Mouse (Mus musculus) inflammation-experienced regulatory T-cells, adult 6 months (primary cell): ENCODE measurements around the gene Podnl1. TPM values are rescaled to one million over a fixed set of nuclear protein-coding genes. Genes with fewer than 3 reads are reported as not detected.

ENCODE experiments used
- ATAC-seq: one replicate; pipeline ENCODE4 v1.8.0; 2017
- polyA plus RNA-seq, 3 experiments: library from polyadenylated mRNA; unstranded; fragments of 100-300 nt; shearing (Covaris generic); gene quantifications; one replicate each; pipeline ENCODE4 v1.2.1; 2017

The Podnl1 gene
- polyA plus RNA-seq, 3 experiments from 2014 or later, result 8.5 to 32.9 (median 8.7) TPM

DNA sequence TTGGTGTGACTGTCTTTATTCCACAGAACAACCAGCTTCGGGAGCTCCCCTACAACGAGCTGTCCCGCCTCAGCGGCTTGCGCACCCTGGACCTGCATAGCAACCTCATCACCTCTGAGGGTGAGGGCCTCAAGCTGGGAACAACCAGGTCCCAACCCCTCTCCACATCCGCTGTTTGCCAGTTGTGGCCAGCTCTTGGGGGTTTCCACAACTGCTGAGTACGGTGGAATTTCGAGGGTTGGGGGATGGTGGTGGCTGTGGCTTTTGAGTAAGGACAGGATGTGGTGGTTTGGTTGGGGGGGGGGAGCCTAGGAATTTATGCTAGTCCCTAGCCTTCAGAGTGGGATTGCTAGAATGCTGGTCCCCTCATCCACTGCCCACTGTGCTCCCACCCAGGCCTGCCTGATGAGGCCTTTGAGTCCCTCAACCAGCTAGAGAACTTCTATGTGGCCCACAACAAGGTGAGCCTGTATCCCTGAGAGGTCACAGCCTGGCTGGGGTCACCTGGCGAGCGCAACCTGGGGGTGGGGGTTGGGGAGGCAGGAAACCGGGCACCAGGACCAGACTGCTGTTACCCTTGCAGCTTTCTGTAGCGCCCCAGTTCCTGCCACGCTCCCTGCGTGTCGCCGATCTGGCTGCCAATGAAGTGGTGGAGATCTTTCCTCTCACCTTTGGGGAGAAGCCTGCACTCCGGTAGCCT, 1.6 kb downstream of the Podnl1 start:
- ATAC-seq, result peak; percentile 93

- peak; percentile 20 for ATAC-seq
Measured at GRCm38 (mm10) chr8:84128277-84128676, 2.5 kb downstream of the Podnl1 start.

DNA sequence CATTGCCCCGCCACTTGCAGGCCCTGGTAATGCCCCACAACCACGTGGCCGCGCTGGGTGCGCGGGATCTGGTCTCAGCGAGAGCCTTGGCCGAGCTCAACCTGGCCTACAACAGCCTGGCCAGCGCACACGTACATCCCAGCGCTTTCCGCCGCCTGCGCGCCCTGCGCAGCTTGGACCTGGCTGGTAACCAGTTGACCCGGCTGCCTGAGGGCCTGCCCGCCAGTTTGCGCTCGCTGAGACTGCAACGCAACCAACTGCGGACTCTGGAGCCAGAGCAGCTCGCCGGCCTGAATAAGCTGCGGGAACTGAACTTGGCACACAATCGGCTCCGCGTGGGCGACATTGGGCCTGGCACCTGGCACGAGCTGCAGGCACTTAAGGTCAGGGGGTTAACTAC, 5.0 kb downstream of the Podnl1 start:
- no peak for ATAC-seq

- no peak for ATAC-seq
Measured at GRCm38 (mm10) chr8:84132225-84132624, 6.4 kb downstream of the Podnl1 start.

GRCm38 (mm10) chr8:84137848-84138247, 12.1 kb downstream of the Podnl1 start:
- no peak for ATAC-seq

- ATAC-seq, result no peak
Measured at GRCm38 (mm10) chr8:84140838-84141237, 15.0 kb downstream of the Podnl1 start.

GRCm38 (mm10) chr8:84144636-84145245, 19.0 kb downstream of the Podnl1 start:
- no peak for ATAC-seq

GRCm38 (mm10) chr8:84147324-84147766, 21.6 kb downstream of the Podnl1 start:
- ATAC-seq, result peak; percentile 10

DNA sequence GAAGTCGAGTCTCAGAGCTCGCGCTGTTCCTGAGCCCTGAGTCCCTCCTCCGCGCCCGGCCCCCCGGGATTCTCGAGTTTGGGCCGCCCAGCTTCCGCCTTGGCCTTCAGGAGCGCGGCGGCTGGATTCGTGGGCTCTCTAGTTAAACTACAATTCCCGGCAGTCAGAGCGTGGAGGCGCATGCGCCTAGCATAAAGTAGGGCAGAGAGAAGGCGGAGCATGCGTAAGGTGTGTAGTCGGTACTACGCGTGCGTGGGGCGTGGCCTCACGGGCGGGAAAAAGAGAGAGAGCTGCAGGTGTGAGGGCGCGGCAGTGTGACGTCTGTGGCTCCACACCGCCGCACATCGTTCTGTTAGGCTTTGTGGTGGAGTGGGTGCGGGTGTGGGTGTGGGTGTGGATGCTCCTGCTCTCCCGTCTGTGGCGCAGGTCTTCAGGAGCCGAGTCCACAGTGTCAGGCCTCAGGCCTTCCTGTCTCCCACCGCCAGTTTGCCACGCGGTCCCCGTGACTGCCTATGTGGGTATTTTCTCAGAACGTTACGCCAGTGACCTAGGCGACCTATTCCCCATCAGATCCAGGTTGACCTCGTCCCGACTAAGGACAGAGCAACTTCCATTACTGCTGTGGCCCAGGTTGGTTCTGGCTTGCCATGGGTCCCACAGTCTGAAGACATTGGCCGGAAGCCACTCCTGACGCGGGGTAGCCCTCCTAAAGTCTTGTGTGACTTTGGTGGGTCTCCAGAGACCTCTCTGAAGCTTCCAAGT, 22.2 kb downstream of the Podnl1 start, which contains the start of the genes Cc2d1a and 4930432K21Rik:
TSS of gene Cc2d1a (minus strand) at position 168 of the 762 bp plus-strand sequence.
TSS of gene 4930432K21Rik (plus strand) at position 257 of the 762 bp plus-strand sequence.
- ATAC-seq, result peak; percentile 97

DNA sequence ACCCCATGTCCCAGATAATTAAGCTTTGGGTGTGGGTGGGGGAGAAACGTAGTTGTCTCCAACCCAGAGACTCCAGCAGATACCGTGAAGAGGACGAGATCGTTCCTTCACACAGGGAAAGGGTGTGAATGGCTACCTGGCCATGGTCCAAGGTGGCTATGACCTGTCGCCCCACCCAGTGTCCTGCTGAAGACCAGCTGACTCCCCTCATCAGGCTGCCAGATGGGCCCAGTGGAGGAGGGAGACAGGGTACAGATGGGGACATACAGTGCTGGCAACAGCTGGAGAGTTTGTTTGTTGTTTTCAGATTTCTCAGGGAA, 22.7 kb downstream of the Podnl1 start:
- ATAC-seq, result no peak

- no peak for ATAC-seq
Measured at GRCm38 (mm10) chr8:84149181-84149580, 23.4 kb downstream of the Podnl1 start.

GRCm38 (mm10) chr8:84157620-84158019, 31.8 kb downstream of the Podnl1 start:
- no peak for ATAC-seq

DNA sequence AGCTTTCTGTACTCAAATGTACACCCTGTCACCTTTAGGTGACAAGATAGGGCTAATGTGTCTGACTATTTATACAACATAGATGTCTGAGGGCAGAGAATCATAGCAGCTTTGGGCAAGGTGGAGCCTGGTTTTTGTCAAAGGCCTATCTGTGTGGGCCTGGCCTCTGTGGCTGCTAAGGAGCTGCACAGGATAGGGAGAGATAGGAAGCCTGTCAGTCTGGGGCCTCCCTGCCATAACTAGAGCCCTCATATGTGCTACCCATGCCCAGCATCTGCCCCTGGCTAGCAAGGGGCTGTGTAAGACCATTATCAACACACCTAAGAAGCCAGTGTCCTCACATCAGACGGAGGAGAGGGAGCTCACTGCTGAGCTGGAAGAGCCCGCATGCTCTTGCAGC, 41.9 kb downstream of the Podnl1 start:
- ATAC-seq, result no peak

DNA sequence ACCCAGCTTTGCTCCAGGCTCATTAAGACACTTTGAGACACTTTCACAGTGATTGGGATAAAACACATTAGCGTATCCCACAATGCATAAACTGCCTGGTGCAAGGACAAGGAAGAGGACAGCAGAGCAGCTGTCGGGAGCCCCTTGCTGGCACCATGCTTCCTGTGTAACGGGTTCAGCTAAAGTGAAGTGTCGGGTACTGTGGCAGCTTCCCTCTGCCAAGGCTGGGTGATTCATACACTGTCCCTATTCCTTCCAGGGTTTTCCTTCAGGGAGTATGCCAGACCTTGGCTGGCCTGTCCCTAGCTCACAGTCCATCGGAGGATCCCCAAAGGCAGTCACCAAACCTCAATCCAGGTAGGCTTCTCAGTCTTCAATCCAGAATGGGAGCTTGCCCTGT, 44.3 kb downstream of the Podnl1 start:
- no peak for ATAC-seq

DNA sequence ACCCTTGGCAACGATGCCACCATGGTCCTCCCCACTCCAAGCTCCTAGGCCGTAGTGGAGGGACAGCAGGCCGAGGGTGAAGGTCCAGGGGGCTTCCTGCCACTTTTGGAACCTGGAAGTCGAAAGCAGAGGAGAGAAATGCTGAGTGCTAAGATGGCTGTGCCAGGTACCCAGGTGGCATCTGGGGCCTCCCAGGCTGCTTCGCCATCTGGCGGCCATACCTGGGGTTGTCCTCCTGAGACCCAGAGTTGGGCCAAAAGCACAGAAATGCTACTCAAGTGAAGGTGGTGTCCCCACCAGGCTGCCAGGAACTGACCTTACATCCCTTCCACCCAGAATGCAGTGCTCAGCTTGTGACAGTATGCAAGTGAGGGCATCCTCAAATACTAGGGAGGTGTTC, 48.1 kb downstream of the Podnl1 start:
- ATAC-seq, result peak; percentile 77

- no peak for ATAC-seq
Measured at GRCm38 (mm10) chr8:84176560-84176959, 50.8 kb downstream of the Podnl1 start.

GRCm38 (mm10) chr8:84177405-84177804, 51.6 kb downstream of the Podnl1 start:
- no peak for ATAC-seq

GRCm38 (mm10) chr8:84178592-84178991, 52.8 kb downstream of the Podnl1 start:
- no peak for ATAC-seq

- ATAC-seq, result no peak
Measured at GRCm38 (mm10) chr8:84179946-84180345, 54.2 kb downstream of the Podnl1 start.

- no peak for ATAC-seq
Measured at GRCm38 (mm10) chr8:84180530-84181190, 54.9 kb downstream of the Podnl1 start.
